Mouse (Mus musculus) small intestine, adult 2 months (tissue): ENCODE data around the gene Nup133. TPM values are rescaled to one million over a fixed set of nuclear protein-coding genes. Genes with fewer than 3 reads are reported as not detected.

Experiments
- H3K27ac ChIP-seq: fragments of 200-500 bp; 2 replicates; pipeline ENCODE4 v1.5.1; 2012; ENCODE audit warnings: low read depth, low read length, control low read depth, inconsistent platforms; ENCODE audit not compliant: insufficient read depth
- H3K27me3 ChIP-seq: fragments of 200-500 bp; 2 replicates; pipeline ENCODE4 v1.6.1; 2012; ENCODE audit warnings: mild to moderate bottlenecking, moderate library complexity, low read length, inconsistent platforms; ENCODE audit not compliant: control insufficient read depth, insufficient read depth
- H3K36me3 ChIP-seq: fragments of 200-500 bp; 2 replicates; pipeline ENCODE4 v1.6.1; 2012; ENCODE audit warnings: mild to moderate bottlenecking, low read length, control low read depth, inconsistent platforms; ENCODE audit not compliant: control insufficient read depth, insufficient read depth
- H3K4me1 ChIP-seq: fragments of 200-500 bp; 2 replicates; pipeline ENCODE4 v1.6.1; 2012; ENCODE audit warnings: low read length, inconsistent platforms, mixed read lengths; ENCODE audit not compliant: control insufficient read depth, insufficient read depth, insufficient read length
- H3K4me3 ChIP-seq: fragments of 200-500 bp; 2 replicates; pipeline ENCODE4 v1.5.1; 2012; ENCODE audit warnings: low read depth, mild to moderate bottlenecking, control low read depth, inconsistent platforms, low read length, moderate library complexity
- CTCF ChIP-seq: fragments of 200-500 bp; IDR thresholded peaks from 2 replicates; pipeline ENCODE4 v1.5.1; 2012; ENCODE audit warnings: low read depth, mild to moderate bottlenecking, control low read depth, inconsistent platforms, low read length, moderate library complexity, mixed read lengths; ENCODE audit not compliant: insufficient replicate concordance, insufficient read length; ENCODE audit errors: extremely low read depth
- POLR2A ChIP-seq: fragments of 200-500 bp; IDR thresholded peaks from 2 replicates; pipeline ENCODE4 v1.6.1; 2012; ENCODE audit warnings: low read depth, mild to moderate bottlenecking, control low read depth, inconsistent platforms, low read length, moderate library complexity
- WGBS: fragments of 180-500 bp; shearing (Covaris S2); methylation state at CpG from one replicate; pipeline ENCODE4 v1.1.7; 2018; 5-methylcytosine and 5-hydroxymethylcytosine counted together
- polyA plus RNA-seq: library from polyadenylated mRNA; depleted of rRNA; stranded (reverse); fragments of >200 nt; gene quantifications from 2 replicates; pipeline ENCODE4 v1.2.3, GENCODE M21; 2012; rRNA removed

The Nup133 gene
- polyA plus RNA-seq, 1 experiment: 4.3 TPM

- TF ChIP-seq POLR2A: no peak
- TF ChIP-seq CTCF: no peak
- Histone ChIP-seq H3K4me3 (no peak overlapping the region), H3K27ac (no peak overlapping the region), H3K36me3 (no peaks in the 10 kb centered on the region), H3K27me3 (no peaks in the 10 kb centered on the region), H3K4me1 (peaks cover 11% of the 10 kb centered on the region; the same call in 1 of the 2 replicates)
- 38% methylated on average over 3 of the region's 3 CpGs for WGBS
Observed at GRCm38 (mm10) chr8:123847546-123847945, 101.5 kb downstream of the Nup133 start.

Other genes with a start within 250 kb of the Nup133 start
- 23.0 and 59.8 TPM in 2 replicates for gene Rab4a, start 143.3 kb downstream of the Nup133 start, polyA plus RNA-seq
- 0.70 and 1.3 TPM in 2 replicates for gene Ccsap, start 89.1 kb downstream of the Nup133 start, polyA plus RNA-seq
- 4.1 and 10.8 TPM in 2 replicates for gene Acta1, start 54.5 kb downstream of the Nup133 start, polyA plus RNA-seq
- gene Abcb10, start 33.9 kb upstream of the Nup133 start, polyA plus RNA-seq: 15.3 and 18.2 TPM in 2 replicates
- gene Taf5l, start 72.1 kb upstream of the Nup133 start, polyA plus RNA-seq: 15.3 and 29.2 TPM in 2 replicates
- gene Urb2, start 72.2 kb upstream of the Nup133 start, polyA plus RNA-seq: 1.4 and 2.5 TPM in 2 replicates